Mouse (Mus musculus) cerebellum, adult 2 months (tissue): ENCODE measurements at regions not wholly inside any gene's neighbourhood (a gene's known extent, or its start where the extent isn't known, plus 50 kb on each side); places are given as distances from the start of the nearest gene placed in this dataset.

Experiments
- CTCF ChIP-seq: fragments of 200-500 bp; IDR thresholded peaks from 2 replicates; pipeline ENCODE4 v1.5.1; 2011; ENCODE audit warnings: low read depth, mild to moderate bottlenecking, control low read depth, low read length, moderate library complexity, borderline replicate concordance; ENCODE audit not compliant: insufficient read depth
- POLR2A ChIP-seq: fragments of 200-500 bp; IDR thresholded peaks from 2 replicates; pipeline ENCODE4 v1.6.1; 2011; ENCODE audit warnings: low read length, control low read depth, borderline replicate concordance; ENCODE audit not compliant: insufficient read depth

GRCm38 (mm10) chr15:61238996-61239395 lies 316.2 kb upstream of the A1bg start:
- no peak for TF ChIP-seq CTCF
- TF ChIP-seq POLR2A: no peak
